Mouse (Mus musculus): ENCODE data around the gene Snx27. TPM values are rescaled to one million over a fixed set of nuclear protein-coding genes. Genes with fewer than 3 reads are reported as not detected.

The Snx27 gene
- polyA plus RNA-seq, 1 experiment from 2014 or later: 64.9 TPM

- no peaks in the 10 kb centered on the region for H3K36me3 ChIP-seq (ENCODE audit: poor library complexity, severe bottlenecking)
- WGBS: 46% methylated on average over 10 of the region's 10 CpGs
- no peaks in the 10 kb centered on the region for H3K9me3 ChIP-seq (replicated peaks)
- peak overlapping the region; percentile 55 for H3K4me2 ChIP-seq
- H3K27ac ChIP-seq: peak overlapping the region; percentile 17; the same call in 1 of the 2 replicates
- 0 out of 2 replicates have a peak overlapping the region, but pooled peaks have one; percentile 3 for H3K9ac ChIP-seq
- H3K4me1 ChIP-seq: peaks cover 41% of the 10 kb centered on the region
- no peak overlapping the region for H3K4me3 ChIP-seq
- no peak for ATAC-seq
- peaks cover 3% of the 10 kb centered on the region; the same call in 1 of the 2 replicates for H3K27me3 ChIP-seq
These were observed 109.4 kb downstream of the Snx27 start for GRCm38 (mm10) chr3:94473115-94473505.

- Histone ChIP-seq H3K4me3 (peak overlapping the region; percentile 21), H3K9me3 (replicated peaks) (no peaks in the 10 kb centered on the region), H3K27ac (0 out of 2 replicates have a peak overlapping the region, but pooled peaks have one; percentile 17), H3K27me3 (peaks cover 4% of the 10 kb centered on the region; the same call in 1 of the 2 replicates), H3K36me3 (ENCODE audit: poor library complexity, severe bottlenecking) (no peaks in the 10 kb centered on the region), H3K4me1 (peaks cover 39% of the 10 kb centered on the region), H3K4me2 (peak overlapping the region; percentile 55), H3K9ac (0 out of 2 replicates have a peak overlapping the region, but pooled peaks have one; percentile 6)
- WGBS: 11% methylated on average over 28 of the region's 28 CpGs
- peak; percentile 71 for ATAC-seq
These were observed 109.9 kb downstream of the Snx27 start for GRCm38 (mm10) chr3:94472447-94473114.

GRCm38 (mm10) chr3:94468931-94469330, 113.6 kb downstream of the Snx27 start:
- ATAC-seq: no peak
- Histone ChIP-seq H3K4me3 (no peak overlapping the region), H3K27me3 (peaks cover 4% of the 10 kb centered on the region; the same call in 1 of the 2 replicates), H3K9me3 (replicated peaks) (no peaks in the 10 kb centered on the region), H3K4me2 (no peak overlapping the region), H3K27ac (no peak overlapping the region), H3K4me1 (peaks cover 52% of the 10 kb centered on the region), H3K9ac (no peak overlapping the region), H3K36me3 (ENCODE audit: poor library complexity, severe bottlenecking) (no peaks in the 10 kb centered on the region)
- WGBS: 52% methylated on average over 3 of the region's 3 CpGs

GRCm38 (mm10) chr3:94465632-94466430, 116.7 kb downstream of the Snx27 start:
- ATAC-seq: peak; percentile 81
- H3K27ac ChIP-seq: peak overlapping the region; percentile 95
- peaks cover 42% of the 10 kb centered on the region for H3K4me1 ChIP-seq
- peak overlapping the region; percentile 13 for H3K4me2 ChIP-seq
- no peak overlapping the region for H3K4me3 ChIP-seq
- 23% methylated on average over 13 of the region's 13 CpGs for WGBS
- no peaks in the 10 kb centered on the region for H3K36me3 ChIP-seq (ENCODE audit: poor library complexity, severe bottlenecking)
- H3K27me3 ChIP-seq: peaks cover 4% of the 10 kb centered on the region; the same call in 1 of the 2 replicates
- H3K9me3 ChIP-seq (replicated peaks): no peaks in the 10 kb centered on the region
- peak overlapping the region; percentile 57 for H3K9ac ChIP-seq

- Histone ChIP-seq H3K9me3 (replicated peaks) (no peaks in the 10 kb centered on the region; the same call in 1 of the 2 replicates), H3K4me2 (peak overlapping the region; percentile 21; the same call in 1 of the 2 replicates), H3K27ac (peak overlapping the region; percentile 95), H3K9ac (0 out of 2 replicates have a peak overlapping the region, but pooled peaks have one; percentile 21), H3K4me3 (no peak overlapping the region), H3K27me3 (peaks cover 4% of the 10 kb centered on the region; the same call in 1 of the 2 replicates), H3K36me3 (ENCODE audit: poor library complexity, severe bottlenecking) (no peaks in the 10 kb centered on the region), H3K4me1 (peaks cover 40% of the 10 kb centered on the region)
- peak; percentile 84 for ATAC-seq
- WGBS: 19% methylated on average over 11 of the region's 11 CpGs
These were observed 118.5 kb downstream of the Snx27 start for GRCm38 (mm10) chr3:94463926-94464578.

- no peaks in the 10 kb centered on the region for H3K36me3 ChIP-seq (ENCODE audit: poor library complexity, severe bottlenecking)
- H3K4me2 ChIP-seq: no peak overlapping the region
- H3K27me3 ChIP-seq: peaks cover 3% of the 10 kb centered on the region; the same call in 1 of the 2 replicates
- H3K9me3 ChIP-seq (replicated peaks): no peaks in the 10 kb centered on the region; the same call in 1 of the 2 replicates
- no peak overlapping the region for H3K9ac ChIP-seq
- ATAC-seq: no peak
- 95% methylated on average over 2 of the region's 2 CpGs for WGBS
- H3K4me1 ChIP-seq: peaks cover 25% of the 10 kb centered on the region
- no peak overlapping the region for H3K27ac ChIP-seq
- H3K4me3 ChIP-seq: no peak overlapping the region
These were observed 122.7 kb downstream of the Snx27 start for GRCm38 (mm10) chr3:94459834-94460233.

- H3K27ac ChIP-seq: no peak overlapping the region
- H3K4me1 ChIP-seq: peaks cover 8% of the 10 kb centered on the region
- H3K9ac ChIP-seq: 0 out of 2 replicates have a peak overlapping the region, but pooled peaks have one; percentile 16
- WGBS: 77% methylated on average over 3 of the region's 3 CpGs
- peak overlapping the region; percentile 36; the same call in 1 of the 2 replicates for H3K4me3 ChIP-seq
- peak overlapping the region; percentile 54 for H3K4me2 ChIP-seq
- H3K27me3 ChIP-seq: peaks cover 3% of the 10 kb centered on the region; the same call in 1 of the 2 replicates
- peak; percentile 28; the same call in 1 of the 2 replicates for ATAC-seq
- no peaks in the 10 kb centered on the region for H3K36me3 ChIP-seq (ENCODE audit: poor library complexity, severe bottlenecking)
- no peaks in the 10 kb centered on the region; the same call in 1 of the 2 replicates for H3K9me3 ChIP-seq (replicated peaks)
These were observed 125.5 kb downstream of the Snx27 start for GRCm38 (mm10) chr3:94457055-94457454.

- Histone ChIP-seq H3K4me2 (peak overlapping the region; percentile 54), H3K4me1 (peaks cover 8% of the 10 kb centered on the region), H3K4me3 (peak overlapping the region; percentile 36), H3K9ac (no peak overlapping the region), H3K9me3 (replicated peaks) (no peaks in the 10 kb centered on the region; the same call in 1 of the 2 replicates), H3K27ac (no peak overlapping the region), H3K27me3 (peaks cover 3% of the 10 kb centered on the region; the same call in 1 of the 2 replicates), H3K36me3 (ENCODE audit: poor library complexity, severe bottlenecking) (no peaks in the 10 kb centered on the region)
- peak; percentile 94 for ATAC-seq
- under 1% methylated on average over 12 of the region's 12 CpGs for WGBS
These were observed 126.0 kb downstream of the Snx27 start for GRCm38 (mm10) chr3:94456529-94457000.

- H3K9me3 ChIP-seq (replicated peaks): no peaks in the 10 kb centered on the region
- H3K27me3 ChIP-seq: no peaks in the 10 kb centered on the region
- no peak overlapping the region for H3K9ac ChIP-seq
- no peak overlapping the region for H3K4me2 ChIP-seq
- no peak for ATAC-seq
- no peak overlapping the region for H3K27ac ChIP-seq
- 98% methylated on average over 2 of the region's 2 CpGs for WGBS
- no peak overlapping the region for H3K4me3 ChIP-seq
- H3K4me1 ChIP-seq: peaks cover 5% of the 10 kb centered on the region
- peaks cover 58% of the 10 kb centered on the region for H3K36me3 ChIP-seq (ENCODE audit: poor library complexity, severe bottlenecking)
These were observed 133.1 kb downstream of the Snx27 start for GRCm38 (mm10) chr3:94449377-94449776.

Measured in forebrain, embryonic 13.5 days (tissue).